Mouse (Mus musculus) heart, embryonic 10.5 days (tissue): Measurements from ENCODE around the gene Nolc1. TPM values are rescaled to one million over a fixed set of nuclear protein-coding genes. Genes with fewer than 3 reads are reported as not detected.

Source experiments
- DNase-seq: peaks from one replicate; pipeline ENCODE4 v3.0.0-alpha.2; 2017; ENCODE audit warnings: low spot score
- H3K27ac ChIP-seq: fragments of 300-500 bp; sonication (generic); 2 replicates; pipeline ENCODE4 v1.5.1; 2016; ENCODE audit warnings: mild to moderate bottlenecking
- H3K27me3 ChIP-seq: fragments of 300-500 bp; sonication (generic); 2 replicates; pipeline ENCODE4 v1.6.1; 2016; ENCODE audit warnings: mild to moderate bottlenecking; ENCODE audit not compliant: poor library complexity, insufficient read depth, severe bottlenecking
- H3K36me3 ChIP-seq: fragments of 300-500 bp; sonication (generic); 2 replicates; pipeline ENCODE4 v1.6.1; 2016; ENCODE audit warnings: mild to moderate bottlenecking, moderate library complexity
- H3K4me1 ChIP-seq: fragments of 300-500 bp; sonication (generic); 2 replicates; pipeline ENCODE4 v1.6.1; 2016; ENCODE audit warnings: mild to moderate bottlenecking
- H3K4me3 ChIP-seq: fragments of 300-500 bp; sonication (generic); 2 replicates; pipeline ENCODE4 v1.5.1; 2016; ENCODE audit warnings: mild to moderate bottlenecking, moderate library complexity
- H3K9me3 ChIP-seq: fragments of 300-500 bp; sonication (generic); 2 replicates; pipeline ENCODE4 v1.6.1; 2016; ENCODE audit warnings: mild to moderate bottlenecking, moderate library complexity
- WGBS: fragments of 180-500 bp; shearing (Covaris S2); methylation state at CpG from one replicate; pipeline ENCODE4 v1.1.7; 2016; 5-methylcytosine and 5-hydroxymethylcytosine counted together
- polyA plus RNA-seq: library from polyadenylated mRNA; unstranded; fragments of >200 nt; fragmentation: Nextera tagmentation; extraction: Ambion mirVana; gene quantifications from 2 replicates; pipeline ENCODE4 v1.2.1, GENCODE M21; 2016

Nolc1 gene
- polyA plus RNA-seq, 1 experiment from 2014 or later: 117 TPM

- Histone ChIP-seq H3K36me3 (peaks cover 44% of the 10 kb centered on the region), H3K9me3 (no peaks in the 10 kb centered on the region), H3K27ac (peak overlapping the region; percentile 96), H3K27me3 (no peaks in the 10 kb centered on the region), H3K4me3 (peak overlapping the region; percentile 97), H3K4me1 (peaks cover 55% of the 10 kb centered on the region)
- no peak for DNase-seq
- WGBS: 9% methylated on average over 6 of the region's 6 CpGs
These were observed 38.3 kb upstream of the Nolc1 start for GRCm38 (mm10) chr19:46037243-46037924.

GRCm38 (mm10) chr19:46037925-46038850 is 37.5 kb upstream of the Nolc1 start:
- H3K9me3 ChIP-seq: no peaks in the 10 kb centered on the region
- no peak for DNase-seq
- peaks cover 63% of the 10 kb centered on the region for H3K4me1 ChIP-seq
- WGBS: 21% methylated on average over 13 of the region's 13 CpGs
- no peaks in the 10 kb centered on the region for H3K27me3 ChIP-seq
- peaks cover 36% of the 10 kb centered on the region for H3K36me3 ChIP-seq
- peak overlapping the region; percentile 96 for H3K27ac ChIP-seq
- peak overlapping the region; percentile 97 for H3K4me3 ChIP-seq

GRCm38 (mm10) chr19:46038851-46039260 is 36.8 kb upstream of the Nolc1 start:
- Histone ChIP-seq H3K4me3 (peak overlapping the region; percentile 97), H3K4me1 (peaks cover 70% of the 10 kb centered on the region), H3K27me3 (no peaks in the 10 kb centered on the region), H3K27ac (peak overlapping the region; percentile 96), H3K9me3 (no peaks in the 10 kb centered on the region), H3K36me3 (peaks cover 30% of the 10 kb centered on the region)
- WGBS: under 1% methylated on average over 16 of the region's 17 CpGs
- DNase-seq: no peak

GRCm38 (mm10) chr19:46039478-46039877 is 36.2 kb upstream of the Nolc1 start:
- H3K27ac ChIP-seq: peak overlapping the region; percentile 96
- peak overlapping the region; percentile 97 for H3K4me3 ChIP-seq
- WGBS: 2% methylated on average over 27 of the region's 30 CpGs

GRCm38 (mm10) chr19:46040149-46040902 is 35.3 kb upstream of the Nolc1 start:
- WGBS: 43% methylated on average over 14 of the region's 14 CpGs
- peak overlapping the region; percentile 97 for H3K4me3 ChIP-seq
- DNase-seq: no peak
- H3K4me1 ChIP-seq: peaks cover 75% of the 10 kb centered on the region
- H3K27me3 ChIP-seq: no peaks in the 10 kb centered on the region
- H3K36me3 ChIP-seq: peaks cover 15% of the 10 kb centered on the region
- H3K27ac ChIP-seq: peak overlapping the region; percentile 96
- H3K9me3 ChIP-seq: no peaks in the 10 kb centered on the region

More at GRCm38 (mm10) chr19:46039478-46039877, 36.2 kb upstream of the Nolc1 start:
- Histone ChIP-seq H3K36me3 (peaks cover 23% of the 10 kb centered on the region), H3K4me1 (peaks cover 75% of the 10 kb centered on the region), H3K9me3 (no peaks in the 10 kb centered on the region), H3K27me3 (no peaks in the 10 kb centered on the region)
- DNase-seq: peak; percentile 94

- H3K9me3 ChIP-seq: no peaks in the 10 kb centered on the region
- no peak for DNase-seq
These were observed 34.2 kb upstream of the Nolc1 start for GRCm38 (mm10) chr19:46041299-46041932.

GRCm38 (mm10) chr19:46041933-46042475 is 33.7 kb upstream of the Nolc1 start:
- H3K27ac ChIP-seq: peak overlapping the region; percentile 98
- under 1% methylated on average over 13 of the region's 14 CpGs for WGBS
- no peaks in the 10 kb centered on the region for H3K36me3 ChIP-seq
- H3K4me3 ChIP-seq: peak overlapping the region; percentile 93
- peak; percentile 92 for DNase-seq
- H3K27me3 ChIP-seq: no peaks in the 10 kb centered on the region
- H3K9me3 ChIP-seq: no peaks in the 10 kb centered on the region
- H3K4me1 ChIP-seq: peaks cover 81% of the 10 kb centered on the region

More at GRCm38 (mm10) chr19:46041299-46041932, 34.2 kb upstream of the Nolc1 start:
- no peaks in the 10 kb centered on the region for H3K27me3 ChIP-seq
- peaks cover 81% of the 10 kb centered on the region for H3K4me1 ChIP-seq
- peaks cover 4% of the 10 kb centered on the region for H3K36me3 ChIP-seq
- peak overlapping the region; percentile 98 for H3K27ac ChIP-seq
- WGBS: 37% methylated on average over 7 of the region's 7 CpGs
- peak overlapping the region; percentile 93 for H3K4me3 ChIP-seq

- WGBS: 8% methylated on average over 6 of the region's 6 CpGs
- Histone ChIP-seq H3K4me3 (peak overlapping the region; percentile 93), H3K27me3 (no peaks in the 10 kb centered on the region), H3K27ac (peak overlapping the region; percentile 98), H3K4me1 (peaks cover 81% of the 10 kb centered on the region), H3K9me3 (no peaks in the 10 kb centered on the region), H3K36me3 (no peaks in the 10 kb centered on the region)
- DNase-seq: no peak
These were observed 33.1 kb upstream of the Nolc1 start for GRCm38 (mm10) chr19:46042476-46043011.

- no peaks in the 10 kb centered on the region for H3K36me3 ChIP-seq
- no peaks in the 10 kb centered on the region for H3K27me3 ChIP-seq
- no peaks in the 10 kb centered on the region for H3K9me3 ChIP-seq
- no peak for DNase-seq
- peaks cover 73% of the 10 kb centered on the region for H3K4me1 ChIP-seq
- H3K4me3 ChIP-seq: peak overlapping the region; percentile 93
- H3K27ac ChIP-seq: peak overlapping the region; percentile 98
- 66% methylated on average over 7 of the region's 7 CpGs for WGBS
These were observed 32.3 kb upstream of the Nolc1 start for GRCm38 (mm10) chr19:46043380-46043779.

- Histone ChIP-seq H3K4me3 (peak within 1 kb of the TSS; percentile 93), H3K27me3 (no peaks in the 10 kb centered on the region), H3K36me3 (no peaks in the 10 kb centered on the region), H3K9me3 (no peaks in the 10 kb centered on the region), H3K4me1 (peaks cover 67% of the 10 kb centered on the region), H3K27ac (peak within 1 kb of the TSS; percentile 98)
- no peak for DNase-seq
- WGBS: 1% methylated on average over 33 of the region's 34 CpGs
These were observed 31.2 kb upstream of the Nolc1 start, which contains the start of gene Pprc1 for GRCm38 (mm10) chr19:46044271-46044992. Gene Pprc1, plus strand, starts transcription at chr19:46044886.

GRCm38 (mm10) chr19:46044993-46045695 is 30.5 kb upstream of the Nolc1 start, which contains the start of gene Ldb1:
Gene Ldb1, minus strand, starts transcription at chr19:46045214.
- no peaks in the 10 kb centered on the region for H3K27me3 ChIP-seq
- H3K4me1 ChIP-seq: peaks cover 63% of the 10 kb centered on the region
- no peaks in the 10 kb centered on the region for H3K9me3 ChIP-seq
- peak; percentile 93 for DNase-seq
- no peaks in the 10 kb centered on the region for H3K36me3 ChIP-seq
- H3K27ac ChIP-seq: peak within 1 kb of the TSS; percentile 98
- under 1% methylated on average over 82 of the region's 84 CpGs for WGBS
- peak within 1 kb of the TSS; percentile 93 for H3K4me3 ChIP-seq
